Mouse (Mus musculus) bone marrow macrophage, adult 2 months (primary cell): ENCODE data around the gene Grb2. TPM values are rescaled to one million over a fixed set of nuclear protein-coding genes. Genes with fewer than 3 reads are reported as not detected.

Experiments
- H3K27ac ChIP-seq: 2 replicates; pipeline ENCODE4 v1.5.1; 2012; ENCODE audit warnings: low read depth, low read length; ENCODE audit not compliant: insufficient read depth
- H3K4me1 ChIP-seq: 2 replicates; pipeline ENCODE4 v1.6.1; 2012; ENCODE audit warnings: low read length; ENCODE audit not compliant: control insufficient read depth, insufficient read depth
- H3K4me3 ChIP-seq: 2 replicates; pipeline ENCODE4 v1.5.1; 2012; ENCODE audit warnings: mild to moderate bottlenecking, low read length, moderate library complexity; ENCODE audit not compliant: insufficient read depth
- CTCF ChIP-seq: IDR thresholded peaks from 2 replicates; pipeline ENCODE4 v1.5.1; 2012; ENCODE audit warnings: low read depth, mild to moderate bottlenecking, low read length, moderate library complexity
- POLR2A ChIP-seq: IDR thresholded peaks from 2 replicates; pipeline ENCODE4 v1.6.1; 2012; ENCODE audit warnings: mild to moderate bottlenecking, low read depth, low read length, borderline replicate concordance
- polyA plus RNA-seq: library from polyadenylated mRNA; stranded (reverse); fragments of >200 nt; gene quantifications from 2 replicates; pipeline ENCODE4 v1.2.4, GENCODE M21; 2012; ENCODE audit not compliant: missing spikeins, insufficient read depth, insufficient read length

Grb2 gene
- polyA plus RNA-seq, 1 experiment, result 251 TPM

DNA sequence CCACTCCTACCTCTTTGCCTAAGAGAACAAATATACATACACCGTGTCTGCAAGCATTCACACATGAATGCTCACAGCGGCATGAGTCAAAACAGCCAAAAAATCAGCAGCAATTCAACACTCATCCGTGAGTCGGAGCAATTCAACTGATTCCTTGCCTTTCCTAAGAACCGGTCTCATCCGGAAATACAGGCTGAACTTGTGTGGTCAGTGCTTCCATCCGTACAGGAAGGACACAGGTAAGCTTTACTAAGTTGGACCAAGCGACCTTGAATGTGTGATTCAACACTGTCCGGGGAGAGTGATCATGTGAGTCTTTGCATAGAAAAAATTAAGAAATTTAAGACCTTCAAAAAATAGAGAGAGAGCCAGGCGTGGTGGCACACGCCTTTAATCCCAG is 32.7 kb upstream of the Grb2 start:
- Histone ChIP-seq H3K4me3 (no peak overlapping the region), H3K27ac (no peak overlapping the region), H3K4me1 (peaks cover 10% of the 10 kb centered on the region)
- TF ChIP-seq CTCF (no peak), POLR2A (no peak)

- Histone ChIP-seq H3K4me3 (no peak overlapping the region), H3K27ac (no peak overlapping the region), H3K4me1 (peaks cover 9% of the 10 kb centered on the region)
- TF ChIP-seq POLR2A (no peak), CTCF (no peak)
Measured at GRCm38 (mm10) chr11:115738275-115738885, 30.0 kb upstream of the Grb2 start.

DNA sequence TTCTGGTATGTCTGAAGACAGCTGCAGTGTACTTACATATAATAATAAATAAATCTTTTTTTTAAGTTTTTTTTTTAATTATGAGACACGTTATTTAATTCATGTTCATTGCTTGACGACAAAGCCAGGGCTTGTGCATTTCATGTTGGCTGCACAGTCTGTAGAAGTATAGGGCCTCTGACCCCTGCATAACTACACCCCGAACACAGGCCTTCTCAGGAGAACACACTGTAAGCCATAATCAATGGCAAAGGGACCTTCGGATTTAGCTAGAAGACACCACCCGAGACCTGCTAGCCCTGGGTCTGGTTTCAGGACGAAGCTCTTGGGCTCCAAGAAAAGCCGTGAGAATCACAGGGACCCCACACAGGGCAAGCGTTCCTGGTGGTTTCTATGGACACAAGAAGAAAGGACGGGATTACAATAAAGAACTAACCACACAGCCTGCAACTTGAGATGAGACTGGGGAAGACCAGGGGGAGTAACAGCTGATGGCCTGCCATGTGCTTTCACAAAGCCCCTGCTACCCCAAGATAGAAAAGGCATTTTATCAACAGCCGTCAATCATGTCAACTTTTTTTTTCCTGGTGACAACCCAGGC is 29.3 kb upstream of the Grb2 start:
- TF ChIP-seq CTCF, result no peak
- no peak for TF ChIP-seq POLR2A
- no peak overlapping the region for H3K27ac ChIP-seq
- no peak overlapping the region for H3K4me3 ChIP-seq
- peaks cover 4% of the 10 kb centered on the region for H3K4me1 ChIP-seq

DNA sequence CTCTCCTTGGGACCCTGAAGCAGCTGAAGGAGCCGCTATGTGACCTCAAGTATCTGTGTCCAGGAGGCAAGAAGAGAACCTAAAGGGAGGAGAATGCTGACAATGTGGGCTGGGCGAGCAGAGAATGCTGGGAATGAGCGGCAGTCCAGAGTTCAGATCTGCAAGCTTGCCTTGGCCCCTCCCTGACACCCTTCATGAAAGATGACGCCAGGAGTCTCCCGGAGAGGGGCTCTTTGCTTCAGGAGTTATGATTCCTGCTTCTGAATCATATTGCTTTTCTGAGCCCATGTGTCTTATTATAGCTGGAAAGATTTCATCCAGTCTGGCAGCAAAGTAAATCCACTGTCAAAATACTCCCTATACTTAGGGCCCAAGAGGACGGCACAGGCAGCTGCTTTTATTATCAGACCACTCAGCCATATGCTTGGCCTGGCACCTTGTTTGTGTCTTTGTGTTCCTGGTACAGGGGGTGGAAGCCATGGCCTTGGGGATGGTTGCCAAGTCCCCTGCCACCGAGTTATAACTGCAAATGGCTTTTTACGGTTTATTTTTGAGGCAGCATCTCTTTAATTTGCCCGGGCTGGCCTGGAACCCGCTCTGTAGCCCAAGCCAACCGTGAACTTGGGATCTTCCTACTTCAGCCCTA is 25.8 kb upstream of the Grb2 start:
- Histone ChIP-seq H3K27ac (no peak overlapping the region), H3K4me3 (no peak overlapping the region), H3K4me1 (no peaks in the 10 kb centered on the region)
- TF ChIP-seq POLR2A (no peak), CTCF (no peak)

GRCm38 (mm10) chr11:115723231-115723630 is 14.8 kb upstream of the Grb2 start:
- H3K4me1 ChIP-seq, result no peaks in the 10 kb centered on the region
- no peak overlapping the region for H3K27ac ChIP-seq
- no peak for TF ChIP-seq CTCF
- no peak for TF ChIP-seq POLR2A
- no peak overlapping the region for H3K4me3 ChIP-seq

DNA sequence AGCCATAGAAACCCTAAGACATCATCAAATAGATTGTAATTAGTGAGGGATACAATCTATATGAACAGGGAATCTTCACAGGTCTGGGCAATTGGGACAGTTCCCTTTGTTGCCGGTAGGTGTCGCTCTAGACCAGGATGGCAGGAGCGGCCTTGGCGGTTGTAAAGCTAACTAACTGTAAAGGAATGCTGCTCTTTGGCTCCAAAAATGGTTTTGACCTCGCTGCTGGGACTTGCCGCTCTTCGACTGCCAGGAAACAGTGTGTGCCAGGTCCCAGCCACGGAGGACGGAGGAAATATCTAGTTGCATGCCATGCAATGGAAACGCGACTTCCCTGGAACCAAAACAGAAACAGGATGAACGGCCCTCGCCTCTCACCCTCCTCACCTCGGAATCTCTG is 14.2 kb upstream of the Grb2 start:
- Histone ChIP-seq H3K27ac (no peak overlapping the region), H3K4me1 (peaks cover 3% of the 10 kb centered on the region; the same call in 1 of the 2 replicates), H3K4me3 (no peak overlapping the region)
- TF ChIP-seq POLR2A, result no peak
- peak; percentile 95 for TF ChIP-seq CTCF

DNA sequence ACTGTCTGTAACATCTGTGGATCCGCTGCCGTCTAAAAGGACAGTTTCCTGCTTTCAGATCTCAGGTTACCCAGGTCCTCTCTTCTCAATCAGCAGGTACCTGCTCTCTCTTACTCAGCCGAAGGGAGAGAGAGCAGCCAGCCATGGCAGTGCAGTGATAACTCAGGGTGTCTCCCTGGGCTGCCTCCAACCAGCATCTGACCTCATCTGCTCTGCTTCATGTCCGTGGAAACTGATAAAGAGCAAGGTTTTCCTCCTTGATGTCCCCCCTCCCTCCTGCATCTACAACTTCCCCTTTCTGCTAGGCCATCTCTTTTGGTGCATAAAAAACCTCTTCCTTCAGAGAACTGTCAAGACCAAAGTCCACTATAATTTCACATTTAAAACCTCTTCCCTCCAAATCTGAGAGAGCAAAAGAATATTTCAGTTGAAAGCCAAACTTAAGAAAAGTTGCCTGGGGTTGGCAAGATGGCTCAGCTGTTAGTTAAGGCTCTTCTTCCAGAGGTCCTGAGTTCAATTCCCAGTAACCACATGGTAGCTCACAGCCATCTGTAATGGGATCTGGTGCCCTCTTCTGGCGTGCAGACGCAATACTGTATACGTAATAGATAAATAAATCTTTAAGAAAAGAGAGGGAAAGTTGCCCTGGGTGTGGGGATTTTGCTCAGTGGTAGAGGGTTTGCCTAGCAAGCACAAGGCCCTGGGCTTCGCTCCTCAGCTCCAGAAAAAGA is 9.4 kb upstream of the Grb2 start:
- no peak overlapping the region for H3K27ac ChIP-seq
- H3K4me1 ChIP-seq, result peaks cover 12% of the 10 kb centered on the region
- TF ChIP-seq CTCF (peak; percentile 57; the same call in 1 of the 2 replicates), POLR2A (no peak)
- no peak overlapping the region for H3K4me3 ChIP-seq

GRCm38 (mm10) chr11:115716410-115717338 is 8.3 kb upstream of the Grb2 start:
- peaks cover 14% of the 10 kb centered on the region for H3K4me1 ChIP-seq
- no peak for TF ChIP-seq CTCF
- TF ChIP-seq POLR2A, result no peak
- H3K27ac ChIP-seq, result no peak overlapping the region
- H3K4me3 ChIP-seq, result no peak overlapping the region

DNA sequence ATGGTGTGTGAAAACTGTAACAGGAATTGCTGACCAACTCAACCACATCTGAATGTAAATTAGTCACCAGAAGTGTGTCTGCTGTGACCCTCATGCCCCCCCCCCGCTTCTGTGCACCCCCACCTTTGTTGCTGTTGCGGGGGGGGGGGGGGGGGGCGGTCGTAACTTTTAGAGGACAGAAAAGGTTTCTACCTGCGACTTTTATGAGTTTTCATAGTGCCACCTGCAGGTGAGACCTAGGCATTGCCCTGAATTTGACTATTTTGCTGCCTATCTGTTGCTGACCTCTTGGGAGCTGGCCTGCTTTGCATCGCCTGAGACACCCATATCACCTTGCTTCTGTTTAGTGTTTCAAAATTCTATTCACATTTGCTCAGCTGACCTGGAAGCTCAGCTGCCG is 6.1 kb upstream of the Grb2 start:
- Histone ChIP-seq H3K4me1 (peaks cover 17% of the 10 kb centered on the region), H3K27ac (no peak overlapping the region), H3K4me3 (no peak overlapping the region)
- TF ChIP-seq POLR2A, result no peak
- TF ChIP-seq CTCF, result peak; percentile 56

DNA sequence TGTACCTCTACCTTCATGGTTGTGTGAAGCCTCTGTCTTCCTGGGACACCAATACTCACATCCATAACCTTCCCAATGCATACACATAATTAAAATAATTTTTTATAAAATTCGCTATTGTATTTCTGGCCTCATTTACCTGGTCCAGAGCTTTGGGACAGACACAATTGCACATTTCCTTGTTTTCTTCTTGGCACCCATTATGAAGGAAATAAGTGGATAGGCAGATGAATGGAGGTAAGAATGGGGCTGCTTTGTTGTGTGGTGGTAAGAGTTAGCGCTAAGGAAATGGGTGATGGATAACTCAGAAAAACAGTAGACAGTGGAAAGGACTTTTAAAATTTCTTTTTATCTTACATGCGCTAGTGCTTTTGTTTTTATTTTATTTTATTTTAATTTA is 5.0 kb upstream of the Grb2 start:
- TF ChIP-seq CTCF, result no peak
- no peak for TF ChIP-seq POLR2A
- peaks cover 19% of the 10 kb centered on the region for H3K4me1 ChIP-seq
- H3K27ac ChIP-seq, result peak overlapping the region; percentile 64; the same call in 1 of the 2 replicates
- no peak overlapping the region for H3K4me3 ChIP-seq
